Mouse (Mus musculus): Measurements from ENCODE around the gene B3gnt7.

B3gnt7 gene

GRCm38 (mm10) chr1:86302532-86302931 lies at the start of gene B3gnt7:
TSS of gene B3gnt7 (plus strand) at chr1:86302832.
- no peak for DNase-seq

- no peak for DNase-seq
Observed at GRCm38 (mm10) chr1:86253410-86253809, 49.2 kb upstream of the B3gnt7 start.

- no peak for DNase-seq
Observed at GRCm38 (mm10) chr1:86256311-86256710, 46.3 kb upstream of the B3gnt7 start.

GRCm38 (mm10) chr1:86257228-86257627 lies 45.4 kb upstream of the B3gnt7 start:
- DNase-seq, result no peak

GRCm38 (mm10) chr1:86258171-86258824 lies 44.3 kb upstream of the B3gnt7 start:
- DNase-seq, result no peak

- DNase-seq, result peak in 1 of 2 experiments; percentile 21
Observed at GRCm38 (mm10) chr1:86263564-86264339, 38.9 kb upstream of the B3gnt7 start.

- no peak for DNase-seq
Observed at GRCm38 (mm10) chr1:86265060-86265459, 37.6 kb upstream of the B3gnt7 start.

- no peak for DNase-seq
Observed at GRCm38 (mm10) chr1:86268492-86269189, 34.0 kb upstream of the B3gnt7 start.

GRCm38 (mm10) chr1:86269190-86269508 lies 33.5 kb upstream of the B3gnt7 start:
- no peak for DNase-seq

GRCm38 (mm10) chr1:86271707-86272106 lies 30.9 kb upstream of the B3gnt7 start:
- no peak for DNase-seq

GRCm38 (mm10) chr1:86277055-86277454 lies 25.6 kb upstream of the B3gnt7 start:
- peak in 1 of 2 experiments; percentile 31 for DNase-seq

GRCm38 (mm10) chr1:86281781-86282536 lies 20.7 kb upstream of the B3gnt7 start:
- no peak for DNase-seq

- no peak for DNase-seq
Observed at GRCm38 (mm10) chr1:86284101-86284500, 18.5 kb upstream of the B3gnt7 start.

GRCm38 (mm10) chr1:86285295-86285694 lies 17.3 kb upstream of the B3gnt7 start:
- no peak for DNase-seq

- DNase-seq, result no peak
Observed at GRCm38 (mm10) chr1:86287473-86287872, 15.2 kb upstream of the B3gnt7 start.

GRCm38 (mm10) chr1:86290452-86290851 lies 12.2 kb upstream of the B3gnt7 start:
- no peak for DNase-seq

- no peak for DNase-seq
Observed at GRCm38 (mm10) chr1:86293091-86293490, 9.5 kb upstream of the B3gnt7 start.

GRCm38 (mm10) chr1:86293868-86294267 lies 8.8 kb upstream of the B3gnt7 start:
- DNase-seq, result no peak

- no peak for DNase-seq
Observed at GRCm38 (mm10) chr1:86294472-86294871, 8.2 kb upstream of the B3gnt7 start.

GRCm38 (mm10) chr1:86300093-86300492 lies 2.5 kb upstream of the B3gnt7 start:
- DNase-seq, result no peak

- no peak for DNase-seq
Observed at GRCm38 (mm10) chr1:86300731-86301130, 1.9 kb upstream of the B3gnt7 start.

- no peak for DNase-seq
Observed at GRCm38 (mm10) chr1:86301221-86302091, 1.2 kb upstream of the B3gnt7 start.
